Mouse (Mus musculus): ENCODE results near the gene Dhcr24. TPM values are rescaled to one million over a fixed set of nuclear protein-coding genes. Genes with fewer than 3 reads are reported as not detected.

The Dhcr24 gene
- polyA plus RNA-seq, 1 experiment, result 86.4 TPM

DNA sequence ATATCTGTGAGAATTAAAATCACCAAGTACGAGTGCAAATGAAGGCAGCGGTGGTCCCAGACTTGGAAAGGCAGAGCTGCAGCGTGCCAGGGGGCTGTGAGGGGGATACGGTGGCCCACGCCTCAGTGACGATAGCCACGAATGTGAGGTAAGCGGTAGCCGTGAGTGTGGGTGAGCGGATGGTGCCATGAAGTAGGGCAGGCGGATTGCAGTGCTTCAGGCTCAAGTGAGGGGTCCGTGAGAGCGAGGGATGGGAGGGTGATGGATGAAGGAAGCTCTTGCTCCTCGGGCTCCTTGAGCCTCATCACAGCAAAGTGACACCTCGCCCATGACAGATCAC is 21.0 kb downstream of the Dhcr24 start:
- Histone ChIP-seq H3K27ac (ENCODE audit: insufficient read depth, low read length) (no peak overlapping the region), H3K4me1 (ENCODE audit: control insufficient read depth, insufficient read depth, low read length) (peaks cover 4% of the 10 kb centered on the region; the same call in 1 of the 2 replicates), H3K27me3 (ENCODE audit: control insufficient read depth, insufficient read depth, low read length) (no peaks in the 10 kb centered on the region), H3K4me3 (replicated peaks; ENCODE audit: insufficient read depth, low read depth, low read length) (no peak overlapping the region)
- DNase-seq, result no peak
- WGBS, result 92% methylated on average over 15 of the region's 15 CpGs
- no peak for TF ChIP-seq CTCF (IDR thresholded peaks at IDR 0.05; ENCODE audit: borderline replicate concordance, insufficient read depth, low read depth, low read length)
- no peak for TF ChIP-seq POLR2A (IDR thresholded peaks at IDR 0.05; ENCODE audit: borderline replicate concordance, insufficient read depth, low read length)

DNA sequence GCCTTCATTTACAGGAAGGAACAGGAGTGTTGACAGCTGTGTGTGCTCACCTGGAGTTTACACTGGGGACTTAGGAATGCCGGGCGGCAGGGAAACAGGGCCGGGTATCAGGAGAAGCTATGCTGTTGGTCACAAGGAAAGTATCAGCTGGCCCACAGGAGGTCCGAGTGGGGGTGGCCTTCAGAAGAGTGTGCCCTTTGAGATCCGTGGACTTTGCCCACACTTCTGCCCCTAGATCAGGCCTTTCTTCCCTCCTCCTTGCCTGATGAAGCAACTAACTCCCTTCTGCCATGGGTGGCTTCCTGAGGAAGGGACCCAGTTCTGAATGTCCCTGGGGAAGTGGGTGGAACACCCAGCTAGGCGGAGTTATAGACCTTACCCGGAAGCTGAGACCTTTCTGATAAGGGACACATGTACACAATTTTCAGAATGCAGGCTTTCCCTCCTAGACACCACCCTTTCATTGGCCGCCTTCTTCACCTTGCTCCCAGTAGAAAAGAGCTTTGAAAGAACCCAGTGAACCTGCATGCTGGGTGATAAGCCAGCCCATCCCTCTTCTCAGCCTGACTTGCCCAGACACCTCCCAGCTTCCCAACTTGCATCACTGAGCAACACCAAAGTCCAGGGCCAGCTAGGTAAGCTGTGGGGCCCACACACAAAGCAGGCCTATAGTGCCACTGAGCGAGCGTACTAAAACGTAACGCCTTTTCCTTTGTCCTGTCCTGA is 21.8 kb downstream of the Dhcr24 start:
- WGBS, result 90% methylated on average over 12 of the region's 12 CpGs
- H3K27me3 ChIP-seq (ENCODE audit: control insufficient read depth, insufficient read depth, low read length), result no peaks in the 10 kb centered on the region
- H3K4me1 ChIP-seq (ENCODE audit: control insufficient read depth, insufficient read depth, low read length), result peaks cover under 1% of the 10 kb centered on the region; the same call in 1 of the 2 replicates
- no peak overlapping the region for H3K4me3 ChIP-seq (replicated peaks; ENCODE audit: insufficient read depth, low read depth, low read length)
- no peak for DNase-seq
- TF ChIP-seq CTCF (IDR thresholded peaks at IDR 0.05; ENCODE audit: borderline replicate concordance, insufficient read depth, low read depth, low read length), result no peak
- H3K27ac ChIP-seq (ENCODE audit: insufficient read depth, low read length), result no peak overlapping the region

- no peak for DNase-seq
- 68% methylated on average over 4 of the region's 4 CpGs for WGBS
- Histone ChIP-seq H3K4me1 (ENCODE audit: control insufficient read depth, insufficient read depth, low read length) (no peaks in the 10 kb centered on the region), H3K27me3 (ENCODE audit: control insufficient read depth, insufficient read depth, low read length) (no peaks in the 10 kb centered on the region), H3K27ac (ENCODE audit: insufficient read depth, low read length) (no peak overlapping the region), H3K4me3 (replicated peaks; ENCODE audit: insufficient read depth, low read depth, low read length) (no peak overlapping the region)
- TF ChIP-seq CTCF (IDR thresholded peaks at IDR 0.05; ENCODE audit: borderline replicate concordance, insufficient read depth, low read depth, low read length), result no peak
- TF ChIP-seq POLR2A (IDR thresholded peaks at IDR 0.05; ENCODE audit: borderline replicate concordance, insufficient read depth, low read length), result no peak
These were observed 23.8 kb downstream of the Dhcr24 start for GRCm38 (mm10) chr4:106584665-106585064.

DNA sequence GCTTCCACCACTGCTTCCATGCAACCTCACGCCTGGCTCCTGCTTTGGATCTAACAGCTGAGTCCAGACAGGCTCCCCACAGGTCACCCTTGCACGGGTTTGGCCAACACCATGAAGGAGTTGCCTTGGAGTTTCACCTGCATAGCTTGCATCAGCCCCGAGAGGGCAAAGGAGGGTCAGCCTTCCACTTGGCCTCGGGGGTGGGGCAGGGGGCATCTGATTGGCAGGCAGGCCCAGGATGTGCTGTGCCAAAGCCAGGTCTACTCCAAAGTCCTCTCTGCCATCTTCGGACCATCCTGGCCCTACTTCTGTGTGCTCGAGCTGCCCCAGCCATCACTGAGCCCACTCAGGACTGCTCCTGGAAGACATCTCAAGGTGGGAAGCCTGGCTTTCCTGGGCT is 26.2 kb downstream of the Dhcr24 start:
- WGBS, result 90% methylated on average over 6 of the region's 6 CpGs
- Histone ChIP-seq H3K4me3 (replicated peaks; ENCODE audit: insufficient read depth, low read depth, low read length) (no peak overlapping the region), H3K27me3 (ENCODE audit: control insufficient read depth, insufficient read depth, low read length) (no peaks in the 10 kb centered on the region), H3K27ac (ENCODE audit: insufficient read depth, low read length) (no peak overlapping the region), H3K4me1 (ENCODE audit: control insufficient read depth, insufficient read depth, low read length) (no peaks in the 10 kb centered on the region)
- no peak for TF ChIP-seq CTCF (IDR thresholded peaks at IDR 0.05; ENCODE audit: borderline replicate concordance, insufficient read depth, low read depth, low read length)
- no peak for TF ChIP-seq POLR2A (IDR thresholded peaks at IDR 0.05; ENCODE audit: borderline replicate concordance, insufficient read depth, low read length)
- no peak for DNase-seq

DNA sequence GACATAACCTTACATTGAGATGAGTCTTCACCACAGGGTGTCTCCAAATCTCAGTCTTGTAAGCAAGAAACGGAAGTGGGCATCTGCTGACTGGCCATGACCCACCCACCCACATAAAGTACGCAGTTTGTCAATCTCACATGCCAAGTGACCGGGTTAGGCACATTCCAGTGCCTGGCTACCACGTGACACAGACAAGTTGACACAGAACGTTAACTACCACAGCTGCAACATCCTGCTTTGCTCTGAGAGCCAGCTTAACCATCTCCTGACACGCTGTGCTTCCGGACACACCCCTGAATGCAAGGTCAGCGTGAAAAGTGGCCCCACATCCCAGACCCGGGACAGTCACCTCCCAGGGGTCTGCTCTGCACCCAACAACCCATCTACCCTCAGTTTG is 29.3 kb downstream of the Dhcr24 start:
- no peak for DNase-seq
- no peak overlapping the region for H3K27ac ChIP-seq (ENCODE audit: insufficient read depth, low read length)
- 68% methylated on average over 9 of the region's 9 CpGs for WGBS
- no peaks in the 10 kb centered on the region for H3K4me1 ChIP-seq (ENCODE audit: control insufficient read depth, insufficient read depth, low read length)
- no peak overlapping the region for H3K4me3 ChIP-seq (replicated peaks; ENCODE audit: insufficient read depth, low read depth, low read length)
- H3K27me3 ChIP-seq (ENCODE audit: control insufficient read depth, insufficient read depth, low read length), result no peaks in the 10 kb centered on the region
- no peak for TF ChIP-seq POLR2A (IDR thresholded peaks at IDR 0.05; ENCODE audit: borderline replicate concordance, insufficient read depth, low read length)
- TF ChIP-seq CTCF (IDR thresholded peaks at IDR 0.05; ENCODE audit: borderline replicate concordance, insufficient read depth, low read depth, low read length), result no peak

DNA sequence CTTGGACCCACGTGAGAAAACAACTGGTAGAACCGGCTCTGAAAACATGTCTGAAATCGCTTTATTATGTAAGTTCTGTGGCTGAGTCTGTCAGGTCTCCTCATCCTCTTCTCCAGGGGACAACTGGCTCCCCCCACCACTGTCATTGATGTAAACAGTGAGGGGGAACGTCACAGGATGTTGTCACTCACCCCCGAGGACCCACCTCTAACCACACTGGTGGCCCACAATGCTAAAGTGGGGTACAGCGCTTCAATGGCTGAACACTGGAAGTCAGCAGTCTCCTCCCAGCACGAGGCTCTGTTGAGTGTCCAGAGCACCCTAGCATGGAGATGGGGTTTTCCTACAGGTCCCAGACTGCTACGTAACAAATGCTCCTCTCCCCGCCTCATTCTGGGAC is 30.0 kb downstream of the Dhcr24 start:
- H3K4me1 ChIP-seq (ENCODE audit: control insufficient read depth, insufficient read depth, low read length), result no peaks in the 10 kb centered on the region
- WGBS, result 87% methylated on average over 9 of the region's 9 CpGs
- no peak overlapping the region for H3K4me3 ChIP-seq (replicated peaks; ENCODE audit: insufficient read depth, low read depth, low read length)
- H3K27me3 ChIP-seq (ENCODE audit: control insufficient read depth, insufficient read depth, low read length), result no peaks in the 10 kb centered on the region
- no peak for TF ChIP-seq CTCF (IDR thresholded peaks at IDR 0.05; ENCODE audit: borderline replicate concordance, insufficient read depth, low read depth, low read length)
- no peak for TF ChIP-seq POLR2A (IDR thresholded peaks at IDR 0.05; ENCODE audit: borderline replicate concordance, insufficient read depth, low read length)
- DNase-seq, result no peak
- H3K27ac ChIP-seq (ENCODE audit: insufficient read depth, low read length), result no peak overlapping the region

DNA sequence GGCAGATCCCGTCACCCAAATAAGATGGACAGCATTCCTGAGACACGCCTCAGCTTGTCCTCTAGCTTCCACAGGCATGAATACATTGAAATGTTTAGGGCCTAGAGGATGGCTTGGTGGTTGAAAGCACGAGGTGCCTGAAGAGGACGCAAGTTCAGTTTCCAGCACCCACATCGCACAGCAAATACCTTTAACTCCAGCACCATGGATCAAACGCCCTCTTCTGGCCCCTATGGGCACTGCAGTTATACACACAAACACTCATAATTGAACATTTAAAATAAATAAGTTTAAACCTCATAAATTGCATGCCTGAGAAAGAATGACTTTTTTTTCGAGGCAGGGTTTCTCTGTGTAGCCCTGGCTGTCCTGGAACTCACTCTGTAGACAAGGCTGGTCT is 32.8 kb downstream of the Dhcr24 start:
- Histone ChIP-seq H3K27ac (ENCODE audit: insufficient read depth, low read length) (no peak overlapping the region), H3K4me3 (replicated peaks; ENCODE audit: insufficient read depth, low read depth, low read length) (no peak overlapping the region), H3K4me1 (ENCODE audit: control insufficient read depth, insufficient read depth, low read length) (no peaks in the 10 kb centered on the region), H3K27me3 (ENCODE audit: control insufficient read depth, insufficient read depth, low read length) (no peaks in the 10 kb centered on the region)
- 0 out of 2 replicates have a peak, but pooled peaks have one; percentile 16 for TF ChIP-seq CTCF (IDR thresholded peaks at IDR 0.05; ENCODE audit: borderline replicate concordance, insufficient read depth, low read depth, low read length)
- no peak for TF ChIP-seq POLR2A (IDR thresholded peaks at IDR 0.05; ENCODE audit: borderline replicate concordance, insufficient read depth, low read length)
- 60% methylated on average over 7 of the region's 7 CpGs for WGBS
- no peak for DNase-seq

DNA sequence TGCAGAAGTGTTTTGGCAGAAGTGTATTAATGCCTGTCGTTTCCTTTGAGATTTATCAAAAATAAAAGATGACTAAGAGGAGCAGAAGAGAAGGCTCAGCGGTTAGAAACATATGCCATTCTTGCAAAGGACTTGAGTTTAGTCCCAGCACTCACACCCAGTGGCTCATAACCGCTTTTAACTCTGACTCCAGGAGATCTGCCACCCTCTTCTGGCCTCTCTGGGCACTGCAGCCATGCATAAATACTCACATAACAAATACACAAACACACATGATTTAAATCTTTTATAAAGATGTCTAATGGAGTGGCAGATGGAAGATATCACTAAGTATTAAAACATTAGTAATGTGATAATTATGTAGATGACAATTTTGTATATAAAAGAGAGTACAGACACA is 35.4 kb downstream of the Dhcr24 start:
- DNase-seq, result no peak
- H3K27me3 ChIP-seq (ENCODE audit: control insufficient read depth, insufficient read depth, low read length), result no peaks in the 10 kb centered on the region
- WGBS, result 67% methylated on average over 3 of the region's 3 CpGs
- TF ChIP-seq CTCF (IDR thresholded peaks at IDR 0.05; ENCODE audit: borderline replicate concordance, insufficient read depth, low read depth, low read length) (no peak), POLR2A (IDR thresholded peaks at IDR 0.05; ENCODE audit: borderline replicate concordance, insufficient read depth, low read length) (no peak)
- no peak overlapping the region for H3K4me3 ChIP-seq (replicated peaks; ENCODE audit: insufficient read depth, low read depth, low read length)
- no peak overlapping the region for H3K27ac ChIP-seq (ENCODE audit: insufficient read depth, low read length)
- H3K4me1 ChIP-seq (ENCODE audit: control insufficient read depth, insufficient read depth, low read length), result no peaks in the 10 kb centered on the region
